Mouse (Mus musculus) heart, adult 11 months (tissue): Measurements from ENCODE around the gene Eps8l1.

Experiments
- DNase-seq: peaks from one replicate; pipeline ENCODE4 v3.0.0; 2022

The Eps8l1 gene

DNA sequence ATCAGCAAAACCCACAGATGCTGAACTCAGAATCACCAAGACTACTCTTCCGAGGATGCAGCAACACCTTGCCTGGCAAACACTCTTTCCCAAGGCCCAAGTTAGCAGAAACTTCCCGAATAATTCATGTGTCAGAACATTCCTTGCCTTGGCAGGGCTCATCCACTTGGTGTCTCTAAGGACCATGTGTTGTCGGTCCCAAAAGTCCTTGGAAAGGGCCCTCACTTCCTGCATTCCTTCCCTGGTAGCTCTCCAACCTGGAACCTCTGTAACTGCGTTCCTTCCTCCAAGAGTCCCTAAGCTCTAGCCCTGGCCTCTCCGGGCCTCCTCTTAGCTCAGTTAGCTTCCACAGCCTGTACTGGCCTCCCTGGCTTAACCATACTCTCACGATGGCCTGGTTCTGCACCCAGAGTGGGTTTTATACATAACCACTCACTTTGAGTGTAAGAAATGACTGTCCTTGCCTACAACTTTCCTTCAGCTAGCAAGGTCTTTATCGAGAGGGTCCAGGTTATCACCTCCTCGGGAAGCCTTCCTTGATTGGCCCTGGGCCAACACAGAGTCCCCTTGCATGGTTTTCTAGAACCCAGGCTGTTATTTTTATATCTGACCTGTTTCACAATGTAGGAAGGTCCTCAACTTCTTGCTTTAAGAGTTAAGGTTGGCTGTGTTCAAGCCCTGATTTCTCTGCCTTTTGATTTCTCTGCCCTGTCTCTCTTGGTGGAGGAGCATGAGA is 51.2 kb downstream of the Eps8l1 start:
- DNase-seq = peak; percentile 94

DNA sequence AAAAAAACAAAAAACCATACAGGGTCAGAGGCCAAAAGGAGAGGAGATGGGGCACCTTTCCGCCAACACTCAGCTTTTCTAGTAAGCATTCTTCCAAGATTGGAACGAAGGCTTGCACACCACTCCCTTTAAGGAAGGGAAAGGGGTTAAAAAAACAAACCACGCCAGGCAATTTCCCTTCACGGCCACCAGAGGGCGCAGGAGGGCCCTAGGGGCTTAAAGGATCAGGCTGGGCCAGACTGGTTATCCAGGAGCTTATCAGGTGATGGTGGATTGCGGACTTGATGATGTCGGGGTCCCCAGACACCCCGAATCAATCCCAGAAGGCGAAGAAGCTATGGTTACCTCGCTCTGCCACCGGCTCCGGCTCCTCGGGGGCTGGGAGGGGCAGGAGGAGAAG is 52.8 kb downstream of the Eps8l1 start:
- DNase-seq = peak; percentile 94

GRCm38 (mm10) chr7:4513829-4514712 is 53.6 kb downstream of the Eps8l1 start:
- DNase-seq = peak; percentile 93

- DNase-seq = peak; percentile 92
Observed at GRCm38 (mm10) chr7:4515853-4516252, 55.4 kb downstream of the Eps8l1 start.

DNA sequence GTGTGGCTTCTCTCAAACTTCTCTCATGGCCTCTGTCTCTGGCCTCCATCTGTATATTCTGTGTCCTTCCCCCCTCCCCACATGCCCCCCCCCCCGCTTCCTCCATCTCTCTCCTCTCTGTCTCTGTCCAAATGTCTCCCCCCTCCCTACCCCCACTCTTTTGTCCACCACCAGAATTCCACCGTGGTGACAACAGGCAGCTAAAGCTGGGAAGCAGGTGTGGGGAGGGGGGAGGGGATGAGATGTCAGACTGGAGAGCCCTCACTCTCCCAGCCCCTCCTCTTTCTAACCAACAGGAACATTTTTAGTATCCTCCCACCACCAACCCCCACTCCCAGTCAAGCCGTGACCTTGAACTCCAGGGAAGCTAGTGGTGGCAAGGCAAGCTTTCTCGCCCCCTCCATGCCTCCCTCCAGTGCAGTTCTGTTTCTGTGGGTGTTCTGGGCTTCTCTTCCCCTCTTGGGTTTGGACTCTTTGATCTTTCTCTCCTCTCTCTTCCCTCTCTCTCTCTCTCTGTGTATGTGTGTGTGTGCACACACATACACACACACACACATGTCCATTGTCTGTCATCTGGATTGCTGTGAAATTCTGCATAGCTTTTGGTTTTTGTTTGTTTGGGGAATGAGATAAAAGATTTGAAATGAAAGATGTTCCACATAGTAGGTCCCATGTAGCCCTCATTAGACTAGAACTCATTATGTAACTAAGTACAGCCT is 56.0 kb downstream of the Eps8l1 start, which contains the start of gene Tnnt1:
Gene Tnnt1 (minus strand): TSS at position 51 of the 719 bp plus-strand sequence.
- DNase-seq = peak; percentile 94

- no peak for DNase-seq
Observed at GRCm38 (mm10) chr7:4518487-4518886, 58.0 kb downstream of the Eps8l1 start.

DNA sequence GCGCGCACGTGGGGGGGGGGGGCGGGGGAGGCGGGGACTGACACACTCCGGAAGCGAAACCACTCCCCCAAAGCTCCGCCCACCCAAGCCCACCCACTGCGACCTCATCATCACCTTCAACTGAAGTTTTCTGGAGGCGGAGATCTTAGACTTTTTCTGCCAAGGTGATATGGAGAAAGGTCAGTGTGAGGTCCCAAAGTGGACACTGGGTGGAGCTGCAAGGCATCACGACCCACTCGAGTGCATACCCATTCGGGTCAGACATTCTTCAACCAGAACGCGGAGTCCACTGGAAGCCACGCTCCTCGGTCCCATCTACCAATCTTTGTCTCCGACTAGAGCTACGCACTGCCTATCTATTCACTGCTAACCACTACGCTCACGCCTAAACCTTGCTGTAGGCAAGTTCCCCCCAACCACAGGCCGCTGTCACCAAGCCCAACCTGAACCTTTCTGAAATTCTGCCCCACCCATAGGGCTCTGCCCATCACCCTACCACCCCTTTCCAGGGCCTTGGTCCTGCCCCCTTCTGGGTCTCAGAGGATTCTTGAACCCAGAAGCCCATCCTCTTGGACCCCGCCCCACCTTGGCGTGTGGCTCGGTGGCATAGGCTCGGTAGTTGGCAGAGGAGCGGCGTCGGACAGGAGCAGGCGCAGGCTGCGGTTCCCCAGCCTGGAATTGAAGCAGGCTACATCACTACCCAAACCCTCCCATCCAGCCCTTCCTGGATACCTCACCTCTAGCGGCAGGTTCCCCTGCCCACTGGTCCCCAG is 60.9 kb downstream of the Eps8l1 start:
- peak; percentile 96 for DNase-seq

GRCm38 (mm10) chr7:4522292-4522691 is 61.8 kb downstream of the Eps8l1 start:
- peak; percentile 98 for DNase-seq

- peak; percentile 95 for DNase-seq
Observed at GRCm38 (mm10) chr7:4523205-4524130, 63.0 kb downstream of the Eps8l1 start.

GRCm38 (mm10) chr7:4524212-4524922 is 63.9 kb downstream of the Eps8l1 start, which contains the start of gene Tnni3:
TSS of gene Tnni3 (minus strand) at chr7:4524229.
- DNase-seq = peak; percentile 91

DNA sequence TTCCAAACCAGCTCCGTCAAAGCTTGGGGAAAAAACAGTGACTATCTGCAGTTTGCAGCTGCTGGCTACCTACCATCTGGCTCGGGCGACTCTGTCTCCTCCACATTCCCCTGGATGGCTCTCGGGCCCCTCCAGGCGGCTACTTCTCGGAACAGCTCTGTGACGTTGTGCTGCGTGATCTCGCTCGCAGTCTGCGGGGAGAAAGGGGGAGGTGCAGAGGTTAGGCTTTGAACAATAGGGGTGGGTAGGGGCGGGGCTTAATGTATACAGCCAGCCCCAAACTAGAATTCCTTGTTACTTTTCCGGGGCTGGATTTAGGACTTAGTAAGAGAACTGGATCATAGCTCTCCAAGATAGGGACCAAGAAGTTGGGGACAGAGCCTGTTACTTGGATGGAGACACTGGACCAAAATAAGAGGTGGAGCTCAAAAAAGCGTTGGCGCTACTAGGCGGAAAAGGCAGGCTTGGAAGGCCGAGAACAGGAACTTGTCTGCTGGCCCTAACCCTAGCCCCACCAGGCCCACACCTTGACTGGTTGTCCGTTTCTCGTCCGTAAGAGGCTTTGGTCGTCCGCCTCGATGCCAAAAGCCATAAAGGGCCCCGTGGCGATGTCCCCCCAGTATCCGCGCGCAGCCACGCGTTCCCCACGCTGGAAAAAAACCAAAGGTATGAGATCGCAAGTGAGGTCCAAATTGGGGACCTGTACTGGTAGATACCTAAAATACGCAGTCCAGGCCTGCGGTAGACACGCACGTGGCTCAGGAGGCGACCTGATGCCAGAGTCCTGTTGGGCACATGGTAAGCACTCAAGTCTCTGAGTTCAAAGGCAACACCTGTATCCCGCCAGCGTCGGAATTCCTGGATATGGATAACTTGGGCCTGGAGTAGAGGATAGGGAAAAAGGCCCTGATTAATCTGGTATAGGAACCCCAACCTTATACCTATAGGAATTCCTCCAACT is 66.1 kb downstream of the Eps8l1 start:
- DNase-seq = peak; percentile 99

- peak; percentile 91 for DNase-seq
Observed at GRCm38 (mm10) chr7:4527302-4527689, 66.8 kb downstream of the Eps8l1 start.
